Mouse (Mus musculus): ENCODE results near the gene BC030500. TPM values are rescaled to one million over a fixed set of nuclear protein-coding genes. Genes with fewer than 3 reads are reported as not detected.

The BC030500 gene
- polyA plus RNA-seq (2012; rRNA removed) = 0.05 TPM in 1 of 2 replicates, not detected in the other

DNA sequence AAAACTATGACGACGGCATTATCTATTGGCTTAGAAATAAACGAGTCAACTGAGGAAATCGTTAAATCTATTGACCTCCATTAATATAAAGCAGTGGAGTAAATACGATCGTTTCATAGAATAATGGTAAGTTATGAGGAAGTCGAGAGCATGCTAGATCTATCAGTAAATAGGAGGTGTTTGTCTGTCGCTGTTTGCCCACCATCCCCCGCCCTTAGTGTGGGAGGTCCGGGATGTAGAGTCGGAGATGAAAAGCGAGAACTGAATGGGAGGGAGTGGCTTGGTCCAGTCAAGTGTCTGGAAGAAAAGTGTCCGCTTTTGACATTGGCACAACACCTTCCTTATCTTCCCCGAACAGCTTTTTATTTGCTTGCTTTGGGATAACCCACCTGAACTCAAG is at the start of gene BC030500:
TSS of gene BC030500 (plus strand) at position 79 of the 400 bp plus-strand sequence.

DNA sequence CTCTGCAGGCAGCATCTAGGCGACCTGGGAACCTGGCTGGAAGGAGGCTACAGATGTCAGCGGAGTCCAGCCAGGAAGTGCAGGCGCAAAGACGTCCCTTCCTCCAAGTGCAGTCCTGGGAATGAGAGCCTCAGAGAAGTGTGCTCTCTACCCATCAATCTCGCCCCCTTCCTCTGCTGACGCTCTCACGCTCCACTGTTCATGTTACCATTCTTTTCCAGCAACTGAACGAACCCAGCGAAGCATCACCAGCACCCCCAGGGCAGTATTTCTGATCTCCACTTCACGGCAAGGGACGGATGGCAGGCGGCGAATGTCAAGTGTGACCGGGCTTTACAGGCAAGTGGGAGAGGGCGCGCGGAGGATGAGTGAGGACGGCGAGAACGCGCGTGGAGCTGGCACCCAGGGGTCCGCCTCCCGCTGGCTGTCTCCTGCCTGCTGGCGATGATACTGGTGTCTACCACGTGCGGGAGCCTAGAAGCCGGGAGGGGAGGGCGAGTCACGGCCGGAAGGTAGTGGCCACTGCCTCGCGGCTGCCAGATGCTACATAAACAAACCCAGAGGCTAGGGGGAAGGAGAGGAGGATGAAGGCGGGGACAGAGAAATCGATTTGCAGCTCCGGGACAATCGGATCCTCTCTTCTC is 763 bp downstream of the BC030500 start, which contains the start of gene Galntl6:
TSS of gene Galntl6 (minus strand) at position 445 of the 644 bp plus-strand sequence.

Other genes with a start within 250 kb of the BC030500 start
- gene Galntl6, start 885 bp downstream of the BC030500 start, polyA plus RNA-seq (2012; rRNA removed) = 0.14 and 0.16 TPM in 2 replicates